Mouse (Mus musculus) urinary bladder, postnatal 14 days (tissue): ENCODE results near the gene Tmem218.

ENCODE experiments used
- DNase-seq: peaks from one replicate; pipeline ENCODE4 v3.0.0; 2021; ENCODE audit warnings: low spot score

Tmem218 gene

DNA sequence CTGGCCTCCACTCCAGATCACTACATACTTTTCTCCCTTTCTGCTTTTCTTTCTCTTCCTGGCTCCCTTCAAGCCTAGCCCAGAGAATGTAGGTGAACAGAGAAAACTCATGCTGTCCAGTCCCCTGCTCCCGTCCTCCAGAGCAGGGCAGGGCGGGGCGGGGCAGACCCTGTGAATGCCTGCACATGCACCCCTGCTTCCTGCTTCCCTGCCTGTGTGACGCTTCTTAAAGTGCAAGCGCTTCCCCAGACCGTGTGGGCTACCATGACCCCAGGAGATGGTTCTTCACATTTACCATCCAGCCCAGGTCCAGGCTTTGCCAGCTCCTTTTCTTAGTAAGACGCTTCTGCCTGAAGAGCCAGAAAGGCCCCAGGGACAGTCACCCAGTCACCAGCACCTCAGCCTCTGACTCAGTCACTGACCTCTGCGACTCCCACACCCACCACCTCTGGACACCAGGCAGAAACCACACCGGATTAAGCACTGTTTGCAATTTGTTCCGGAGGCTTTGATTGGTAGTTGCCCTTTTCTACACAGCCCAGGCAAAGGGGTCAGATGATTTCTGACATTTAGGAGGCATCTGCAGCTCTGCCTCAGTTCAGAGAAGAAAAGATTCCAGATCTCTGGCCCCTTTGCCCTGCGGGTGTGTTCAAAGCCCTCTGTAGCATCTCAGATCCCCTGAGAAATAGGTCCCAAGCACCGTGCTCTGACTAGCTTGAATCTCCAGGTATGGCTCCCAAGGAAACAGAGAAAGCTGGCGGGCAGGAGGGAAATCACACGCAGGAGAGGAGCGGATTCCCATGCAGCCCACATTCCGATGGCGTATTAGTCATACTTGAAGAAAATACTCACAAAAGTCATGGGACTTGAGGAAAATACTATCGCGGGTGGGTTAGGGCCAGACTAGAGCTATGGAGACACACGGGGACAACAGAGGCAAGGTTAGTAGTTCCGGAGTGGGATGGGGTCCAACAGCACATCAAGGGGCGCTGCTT lies 24.5 kb downstream of the Tmem218 start:
- no peak for DNase-seq

DNA sequence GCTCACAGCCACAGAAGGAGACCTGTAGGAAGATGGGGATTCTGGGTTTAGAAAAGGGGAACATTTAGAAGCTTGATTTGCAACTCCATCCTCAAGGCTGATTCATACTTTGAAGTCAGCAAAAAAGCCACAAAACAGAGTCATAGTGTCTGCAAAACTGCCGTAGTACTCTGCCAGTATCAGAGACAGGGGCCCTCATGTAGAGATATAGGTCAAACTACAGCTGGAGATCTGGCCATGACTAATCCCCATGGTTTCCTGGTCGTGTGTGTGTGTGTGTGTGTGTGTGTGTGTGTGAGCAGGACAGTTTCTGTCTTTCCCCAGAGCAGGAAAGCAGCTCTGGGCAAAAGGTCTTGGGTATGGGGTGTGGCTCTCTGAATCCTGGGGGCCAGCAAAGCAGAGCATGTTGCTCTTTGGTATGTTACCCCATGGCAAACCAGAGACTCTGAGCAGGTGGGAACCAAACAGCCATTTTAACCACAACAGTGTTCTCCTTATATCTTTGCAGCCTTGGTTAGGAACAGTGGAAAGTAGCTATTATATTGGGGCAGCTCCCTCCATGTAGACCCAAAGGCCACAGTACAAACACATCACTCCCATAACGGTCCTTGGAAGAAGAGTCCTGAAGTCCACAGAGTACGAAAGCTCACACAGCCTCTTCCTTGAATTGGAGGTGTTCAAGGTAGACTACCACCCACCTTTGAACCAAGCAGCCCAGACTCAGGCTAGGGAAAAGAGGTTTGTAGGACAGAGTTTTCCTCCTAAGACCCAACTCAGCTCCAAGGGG lies 28.1 kb downstream of the Tmem218 start:
- peak; percentile 49 for DNase-seq

DNA sequence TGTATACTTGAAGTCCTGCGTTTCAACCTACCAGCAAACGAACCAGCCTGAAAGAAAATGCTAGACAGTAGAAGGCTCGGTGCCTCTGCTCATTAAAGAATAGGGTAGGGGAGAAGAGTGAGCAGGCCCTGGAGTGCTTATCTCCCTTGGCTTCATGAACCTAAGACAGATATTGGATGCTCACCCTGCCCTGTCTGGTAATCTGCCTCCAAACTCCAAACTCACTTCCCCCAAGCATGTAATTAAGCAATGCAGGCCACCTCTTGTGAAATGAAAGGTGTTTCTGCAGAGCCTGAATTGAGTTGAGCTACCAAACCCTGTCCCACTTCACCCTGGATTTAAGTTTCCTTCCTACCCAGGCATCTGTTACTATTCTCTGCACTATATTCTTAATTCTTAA lies 34.7 kb downstream of the Tmem218 start:
- DNase-seq: no peak

DNA sequence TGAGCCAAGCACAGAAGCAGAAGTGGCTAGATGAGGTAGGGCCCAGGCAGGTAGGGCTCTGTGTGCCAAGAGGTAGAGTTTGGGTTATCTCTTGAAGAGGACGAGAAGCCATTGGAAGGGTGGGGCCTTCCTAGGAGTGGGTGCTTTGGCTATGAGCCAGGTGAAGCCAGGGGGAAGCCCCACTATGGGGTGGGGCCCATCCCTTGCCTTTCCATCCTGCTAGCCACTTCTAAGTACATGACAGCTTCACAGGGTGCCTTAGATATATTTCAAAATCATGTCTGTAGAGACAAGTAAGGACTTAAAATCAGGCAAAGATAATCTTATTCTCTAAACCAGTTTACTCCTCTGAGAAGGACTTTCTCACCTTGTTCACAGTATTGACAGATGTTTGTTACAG lies 36.6 kb downstream of the Tmem218 start:
- DNase-seq: no peak

DNA sequence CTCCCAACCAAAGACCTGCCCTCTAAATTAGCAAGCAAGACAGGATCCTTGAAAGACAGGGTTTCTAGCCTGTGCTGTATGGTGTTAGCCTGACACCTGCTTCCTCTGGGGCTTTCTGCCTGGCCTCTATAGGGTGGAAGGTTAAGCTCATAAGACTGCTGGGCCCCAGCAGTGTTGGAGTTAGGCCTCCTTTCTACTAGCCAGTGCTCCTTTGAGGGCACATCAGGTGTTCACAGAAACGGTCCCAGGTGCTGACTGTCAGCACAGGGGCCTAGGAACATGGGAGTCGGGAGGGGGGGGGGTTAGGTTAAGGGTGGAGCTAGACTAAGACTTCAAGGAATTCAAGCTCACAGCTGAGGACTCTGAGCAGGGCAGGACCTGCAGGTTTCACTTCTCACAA lies 37.4 kb downstream of the Tmem218 start:
- no peak for DNase-seq

DNA sequence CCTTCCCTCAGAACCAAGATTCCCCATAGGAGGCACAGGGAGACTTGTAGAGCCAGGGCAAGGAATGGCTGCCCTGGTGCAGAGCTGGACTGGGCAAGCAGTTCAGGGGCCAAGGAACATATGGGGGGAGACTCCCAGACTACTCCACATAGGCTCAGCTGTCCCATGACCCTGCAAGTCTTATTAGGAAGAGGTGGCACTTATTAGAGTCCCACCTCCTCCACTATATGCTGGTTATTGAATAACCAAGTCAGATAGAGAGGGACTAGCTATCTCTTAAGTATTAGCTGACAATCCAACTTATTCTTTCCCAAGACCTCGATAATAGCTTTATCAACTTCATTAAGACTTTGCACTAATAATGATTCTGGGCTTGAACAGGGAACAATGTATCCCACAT lies 37.8 kb downstream of the Tmem218 start:
- DNase-seq: no peak

DNA sequence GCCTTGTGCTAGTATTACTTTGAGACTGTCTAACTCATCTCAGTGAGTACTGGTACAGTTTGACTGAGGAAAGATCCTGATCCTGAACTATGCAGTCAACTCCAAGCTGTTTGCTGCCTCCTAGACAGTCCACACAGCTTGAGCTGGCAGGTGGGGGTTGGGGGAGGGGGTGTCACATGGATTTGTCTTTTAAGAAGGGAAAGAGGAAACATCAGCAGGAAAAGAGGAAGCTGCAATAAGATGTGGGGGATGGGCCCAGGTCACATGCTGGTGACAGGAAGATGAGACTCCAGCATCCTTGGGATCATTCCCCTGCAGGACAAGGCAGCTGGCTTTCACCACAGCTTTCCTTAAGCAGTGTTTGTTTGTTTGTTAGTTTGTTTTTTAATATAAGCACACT lies 39.4 kb downstream of the Tmem218 start:
- DNase-seq: peak; percentile 27

DNA sequence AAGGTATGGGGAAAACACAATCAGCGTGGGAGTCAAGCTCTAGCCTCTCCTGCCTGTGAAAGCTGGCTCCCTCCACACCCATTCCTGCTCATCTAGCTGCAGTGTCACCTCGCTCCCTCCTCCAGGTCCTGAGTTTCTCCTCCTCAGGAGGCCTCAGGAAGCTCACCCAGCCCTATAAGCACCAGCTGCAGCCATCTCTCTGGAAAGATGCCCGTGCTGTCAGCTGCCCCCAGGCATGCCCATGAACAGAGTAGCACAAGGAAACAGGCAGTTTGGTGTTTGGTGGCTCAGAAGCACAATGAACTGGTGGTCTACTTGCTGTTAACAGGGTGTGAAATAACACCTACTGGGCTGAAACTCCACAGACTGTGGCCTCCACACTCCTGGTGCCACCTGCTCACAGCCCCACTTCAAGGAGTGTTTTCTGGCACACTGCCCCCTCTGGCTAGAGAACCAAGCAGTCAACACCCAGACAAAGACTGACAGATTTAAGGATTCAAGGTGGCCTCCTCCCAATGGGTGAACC lies 40.4 kb downstream of the Tmem218 start:
- DNase-seq: no peak

DNA sequence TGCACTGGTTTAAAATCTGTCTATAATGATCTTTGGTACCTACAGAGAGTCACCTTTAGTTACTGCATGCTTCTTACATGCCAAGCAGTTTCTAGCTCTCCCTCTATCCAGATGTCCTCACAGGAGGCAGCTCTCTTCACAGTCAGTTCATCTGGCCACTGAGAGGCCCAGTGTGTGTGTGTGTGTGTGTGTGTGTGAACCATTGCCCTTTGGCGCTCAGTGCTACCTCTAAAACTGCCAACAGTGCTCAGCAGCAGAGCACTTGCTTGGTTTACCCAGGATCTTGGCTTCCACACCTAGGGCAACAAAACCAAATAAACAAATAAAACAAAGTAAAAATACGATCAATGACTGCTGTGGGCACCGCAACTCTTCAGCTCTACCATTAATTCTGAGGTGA lies 42.0 kb downstream of the Tmem218 start:
- DNase-seq: no peak

DNA sequence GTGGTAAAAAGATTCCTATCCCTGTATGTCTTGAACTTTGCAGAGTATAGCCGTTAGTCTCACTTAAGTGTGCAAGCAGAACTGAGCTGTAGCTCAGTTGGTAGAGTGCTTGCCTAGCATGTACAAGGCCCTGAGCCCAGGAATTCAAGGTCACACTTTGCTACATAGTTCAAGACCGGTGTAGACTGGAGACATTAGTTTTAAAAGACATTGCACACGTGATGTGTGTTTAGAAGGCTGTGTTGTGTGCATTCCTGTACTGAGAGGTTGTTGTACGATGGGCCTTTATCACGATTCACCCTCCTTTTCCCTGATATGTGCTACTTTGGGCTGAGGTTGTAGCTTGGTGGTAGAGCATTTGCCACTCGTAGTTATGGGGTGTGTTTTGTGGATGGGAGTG lies 42.6 kb downstream of the Tmem218 start:
- DNase-seq: no peak

DNA sequence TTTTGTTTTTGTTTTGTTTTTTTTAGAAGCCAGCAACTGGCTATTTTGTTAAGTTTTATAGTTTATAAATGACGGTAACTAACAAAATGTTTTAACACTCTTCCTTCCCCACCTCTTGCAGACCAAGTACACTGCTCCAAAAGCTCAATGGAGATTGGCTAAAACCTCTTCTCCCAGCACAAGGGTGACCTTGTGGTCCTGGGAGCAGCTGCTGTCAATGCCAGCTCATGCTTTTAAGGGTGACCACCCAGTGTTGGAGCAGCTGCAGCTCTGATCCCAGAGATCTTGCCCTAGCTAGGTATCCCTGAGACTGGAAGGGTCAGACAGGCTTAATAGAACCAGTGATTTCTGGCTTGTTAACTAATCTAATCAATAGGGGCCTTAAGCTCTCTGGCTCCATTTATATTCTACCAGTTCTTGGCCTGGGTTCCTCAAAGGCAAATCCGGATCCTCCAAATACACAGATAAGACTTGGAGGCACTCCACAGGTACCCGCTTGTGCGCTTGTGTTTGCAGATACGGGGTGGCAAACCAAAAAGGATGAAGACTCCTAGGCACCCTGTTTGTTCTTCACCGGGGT lies 46.6 kb downstream of the Tmem218 start:
- no peak for DNase-seq

DNA sequence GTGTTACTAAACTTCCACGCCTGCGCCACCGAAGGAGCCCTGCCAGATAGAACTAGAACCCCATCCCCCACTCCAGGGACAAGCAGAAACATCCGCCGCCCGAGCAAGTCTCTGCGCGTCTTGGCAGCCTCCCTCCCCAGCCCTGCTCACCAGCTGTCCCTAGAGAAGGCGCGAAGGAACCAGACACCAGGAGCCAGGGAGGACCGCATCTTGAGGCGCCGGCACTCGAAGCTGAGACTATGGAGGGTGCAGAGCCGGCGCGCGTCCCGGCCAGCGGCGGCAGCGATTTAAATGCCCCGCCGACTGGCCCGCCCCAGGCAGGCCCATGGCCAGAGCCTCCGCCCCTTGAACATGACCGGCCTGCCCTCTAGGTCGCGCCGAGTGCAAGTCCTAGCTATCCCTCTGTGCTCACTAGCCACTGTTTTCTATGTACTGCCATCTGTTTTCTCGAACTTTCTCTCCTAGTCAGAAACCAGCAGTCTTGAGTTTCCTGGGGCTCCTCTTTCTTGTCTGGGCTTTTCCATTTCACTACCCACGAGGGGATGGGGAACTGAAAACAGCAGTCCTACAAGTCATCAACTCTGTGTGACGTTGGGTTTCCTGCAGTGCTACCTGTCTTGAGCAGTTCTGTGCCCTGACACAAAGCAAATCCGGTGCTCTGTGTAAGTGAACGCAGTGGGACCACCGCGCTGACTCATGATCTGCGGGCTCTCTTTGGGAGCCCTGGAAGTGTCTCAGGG lies 47.3 kb downstream of the Tmem218 start, which contains the start of gene Slc37a2:
Slc37a2 (minus strand) TSS at position 590 of the 740 bp plus-strand sequence.
- peak; percentile 74 for DNase-seq

DNA sequence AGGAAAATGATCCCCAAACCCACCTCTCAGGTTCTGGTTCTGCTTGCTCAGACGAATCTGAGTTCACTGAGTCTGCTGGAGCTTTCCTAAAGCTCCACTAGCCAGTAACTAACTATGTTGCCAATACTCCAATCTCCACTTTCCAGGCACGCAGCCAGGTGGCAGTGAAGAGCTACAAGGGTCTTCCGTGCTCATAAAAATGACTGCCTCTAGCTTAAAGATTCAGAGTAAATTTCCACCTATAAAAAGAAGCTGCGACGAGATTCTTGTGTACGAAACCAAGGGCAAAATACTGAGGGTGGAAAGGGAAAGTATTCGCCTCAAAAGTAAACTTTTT lies 47.8 kb downstream of the Tmem218 start:
- DNase-seq: peak; percentile 50

DNA sequence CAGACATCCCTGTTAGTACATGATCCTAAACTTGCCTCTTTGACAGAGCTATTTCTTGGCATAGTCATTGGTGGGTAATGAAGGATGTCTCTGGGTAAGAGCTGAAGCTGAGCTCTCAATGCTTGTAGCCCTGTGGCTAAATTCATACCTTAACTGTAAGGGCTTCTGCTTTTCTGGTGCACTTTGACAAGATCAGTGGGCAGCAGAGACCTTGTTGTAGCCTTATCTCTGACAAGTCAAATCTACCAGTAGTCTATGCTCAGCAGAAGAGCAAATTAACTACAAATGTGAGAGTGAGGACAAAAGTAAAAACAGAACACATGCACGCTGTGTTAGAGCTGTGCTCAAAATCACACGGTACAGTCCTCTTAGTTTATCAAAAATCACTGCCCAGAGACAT lies 58.6 kb downstream of the Tmem218 start:
- DNase-seq: no peak
